Mouse (Mus musculus): ENCODE data around the gene 2900026A02Rik. TPM values are rescaled to one million over a fixed set of nuclear protein-coding genes. Genes with fewer than 3 reads are reported as not detected.
A peak's percentile ranks its signal among the peaks of the same experiment; 100 is the strongest.

The 2900026A02Rik gene
- polyA plus RNA-seq, 1 experiment from 2014 or later: 2.9 TPM

- H3K36me3 ChIP-seq: no peaks in the 10 kb centered on the region
- peaks cover 56% of the 10 kb centered on the region for H3K4me1 ChIP-seq
- peaks cover 16% of the 10 kb centered on the region; the same call in 1 of the 2 replicates for H3K27me3 ChIP-seq (ENCODE audit: low read depth, poor library complexity, severe bottlenecking)
- 23% methylated on average over 9 of the region's 9 CpGs for WGBS
- no peaks in the 10 kb centered on the region for H3K9me3 ChIP-seq (replicated peaks)
- H3K27ac ChIP-seq: 0 out of 2 replicates have a peak overlapping the region, but pooled peaks have one; percentile 4
- no peak for DNase-seq (ENCODE audit: low spot score)
- H3K4me3 ChIP-seq: no peak overlapping the region
These were observed 56.6 kb downstream of the 2900026A02Rik start for GRCm38 (mm10) chr5:113164448-113164847.

GRCm38 (mm10) chr5:113163116-113163515 is 57.9 kb downstream of the 2900026A02Rik start:
- peak overlapping the region; percentile 50 for H3K4me3 ChIP-seq
- peaks cover 16% of the 10 kb centered on the region; the same call in 1 of the 2 replicates for H3K27me3 ChIP-seq (ENCODE audit: low read depth, poor library complexity, severe bottlenecking)
- no peaks in the 10 kb centered on the region for H3K36me3 ChIP-seq
- H3K4me1 ChIP-seq: peaks cover 69% of the 10 kb centered on the region
- WGBS: under 1% methylated on average over 13 of the region's 13 CpGs
- peak overlapping the region; percentile 71; the same call in 1 of the 2 replicates for H3K27ac ChIP-seq
- H3K9me3 ChIP-seq (replicated peaks): no peaks in the 10 kb centered on the region
- peak; percentile 66 for DNase-seq (ENCODE audit: low spot score)

- H3K9me3 ChIP-seq (replicated peaks): no peaks in the 10 kb centered on the region
- H3K36me3 ChIP-seq: no peaks in the 10 kb centered on the region
- DNase-seq (ENCODE audit: low spot score): no peak
- peaks cover 16% of the 10 kb centered on the region; the same call in 1 of the 2 replicates for H3K27me3 ChIP-seq (ENCODE audit: low read depth, poor library complexity, severe bottlenecking)
- H3K4me3 ChIP-seq: peak overlapping the region; percentile 50
- WGBS: 18% methylated on average over 9 of the region's 9 CpGs
- 0 out of 2 replicates have a peak overlapping the region, but pooled peaks have one; percentile 71 for H3K27ac ChIP-seq
- peaks cover 73% of the 10 kb centered on the region for H3K4me1 ChIP-seq
These were observed 58.3 kb downstream of the 2900026A02Rik start for GRCm38 (mm10) chr5:113162699-113163098.

- H3K27ac ChIP-seq: no peak overlapping the region
- no peak for DNase-seq (ENCODE audit: low spot score)
- peaks cover 80% of the 10 kb centered on the region for H3K4me1 ChIP-seq
- no peaks in the 10 kb centered on the region for H3K36me3 ChIP-seq
- peaks cover 16% of the 10 kb centered on the region; the same call in 1 of the 2 replicates for H3K27me3 ChIP-seq (ENCODE audit: low read depth, poor library complexity, severe bottlenecking)
- H3K4me3 ChIP-seq: no peak overlapping the region
- H3K9me3 ChIP-seq (replicated peaks): no peaks in the 10 kb centered on the region
- WGBS: 92% methylated on average over 6 of the region's 6 CpGs
These were observed 59.5 kb downstream of the 2900026A02Rik start for GRCm38 (mm10) chr5:113161576-113161975.

GRCm38 (mm10) chr5:113160320-113160719 is 60.7 kb downstream of the 2900026A02Rik start:
- Histone ChIP-seq H3K27ac (peak overlapping the region; percentile 21; the same call in 1 of the 2 replicates), H3K36me3 (no peaks in the 10 kb centered on the region), H3K9me3 (replicated peaks) (no peaks in the 10 kb centered on the region), H3K4me1 (peaks cover 72% of the 10 kb centered on the region), H3K27me3 (ENCODE audit: low read depth, poor library complexity, severe bottlenecking) (peaks cover 16% of the 10 kb centered on the region; the same call in 1 of the 2 replicates), H3K4me3 (no peak overlapping the region)
- WGBS: 74% methylated on average over 10 of the region's 10 CpGs
- DNase-seq (ENCODE audit: low spot score): no peak

GRCm38 (mm10) chr5:113158759-113159355 is 62.2 kb downstream of the 2900026A02Rik start:
- Histone ChIP-seq H3K4me3 (no peak overlapping the region), H3K27ac (peak overlapping the region; percentile 71), H3K4me1 (peaks cover 58% of the 10 kb centered on the region), H3K27me3 (ENCODE audit: low read depth, poor library complexity, severe bottlenecking) (peaks cover 16% of the 10 kb centered on the region; the same call in 1 of the 2 replicates), H3K9me3 (replicated peaks) (no peaks in the 10 kb centered on the region), H3K36me3 (no peaks in the 10 kb centered on the region)
- DNase-seq (ENCODE audit: low spot score): no peak
- 11% methylated on average over 8 of the region's 8 CpGs for WGBS

GRCm38 (mm10) chr5:113157588-113157987 is 63.4 kb downstream of the 2900026A02Rik start:
- no peak for DNase-seq (ENCODE audit: low spot score)
- H3K27me3 ChIP-seq (ENCODE audit: low read depth, poor library complexity, severe bottlenecking): peaks cover 9% of the 10 kb centered on the region; the same call in 1 of the 2 replicates
- no peak overlapping the region for H3K4me3 ChIP-seq
- H3K36me3 ChIP-seq: no peaks in the 10 kb centered on the region
- no peaks in the 10 kb centered on the region for H3K9me3 ChIP-seq (replicated peaks)
- 51% methylated on average over 10 of the region's 10 CpGs for WGBS
- H3K4me1 ChIP-seq: peaks cover 58% of the 10 kb centered on the region
- H3K27ac ChIP-seq: peak overlapping the region; percentile 71

- peaks cover 56% of the 10 kb centered on the region for H3K4me1 ChIP-seq
- no peak for DNase-seq (ENCODE audit: low spot score)
- 81% methylated on average over 5 of the region's 5 CpGs for WGBS
- H3K4me3 ChIP-seq: no peak overlapping the region
- H3K36me3 ChIP-seq: no peaks in the 10 kb centered on the region
- peaks cover 6% of the 10 kb centered on the region; the same call in 1 of the 2 replicates for H3K27me3 ChIP-seq (ENCODE audit: low read depth, poor library complexity, severe bottlenecking)
- H3K27ac ChIP-seq: peak overlapping the region; percentile 71
- H3K9me3 ChIP-seq (replicated peaks): no peaks in the 10 kb centered on the region
These were observed 64.0 kb downstream of the 2900026A02Rik start for GRCm38 (mm10) chr5:113157006-113157405.

- Histone ChIP-seq H3K27me3 (ENCODE audit: low read depth, poor library complexity, severe bottlenecking) (no peaks in the 10 kb centered on the region), H3K36me3 (no peaks in the 10 kb centered on the region), H3K9me3 (replicated peaks) (no peaks in the 10 kb centered on the region), H3K27ac (no peak overlapping the region), H3K4me1 (peaks cover 56% of the 10 kb centered on the region), H3K4me3 (no peak overlapping the region)
- peak; percentile 90 for DNase-seq (ENCODE audit: low spot score)
- 6% methylated on average over 8 of the region's 8 CpGs for WGBS
These were observed 65.9 kb downstream of the 2900026A02Rik start for GRCm38 (mm10) chr5:113155133-113155532.

- Histone ChIP-seq H3K4me3 (no peak overlapping the region), H3K9me3 (replicated peaks) (no peaks in the 10 kb centered on the region), H3K27me3 (ENCODE audit: low read depth, poor library complexity, severe bottlenecking) (no peaks in the 10 kb centered on the region), H3K27ac (no peak overlapping the region), H3K4me1 (peaks cover 49% of the 10 kb centered on the region), H3K36me3 (no peaks in the 10 kb centered on the region)
- WGBS: 82% methylated on average over 5 of the region's 5 CpGs
- no peak for DNase-seq (ENCODE audit: low spot score)
These were observed 66.6 kb downstream of the 2900026A02Rik start for GRCm38 (mm10) chr5:113154441-113154840.

- 78% methylated on average over 5 of the region's 5 CpGs for WGBS
- Histone ChIP-seq H3K9me3 (replicated peaks) (no peaks in the 10 kb centered on the region), H3K27ac (peak overlapping the region; percentile 84), H3K27me3 (ENCODE audit: low read depth, poor library complexity, severe bottlenecking) (no peaks in the 10 kb centered on the region), H3K4me1 (peaks cover 47% of the 10 kb centered on the region), H3K4me3 (no peak overlapping the region), H3K36me3 (no peaks in the 10 kb centered on the region)
- no peak for DNase-seq (ENCODE audit: low spot score)
These were observed 67.6 kb downstream of the 2900026A02Rik start for GRCm38 (mm10) chr5:113153508-113153830.

GRCm38 (mm10) chr5:113152663-113153507 is 68.2 kb downstream of the 2900026A02Rik start:
- H3K4me1 ChIP-seq: peaks cover 45% of the 10 kb centered on the region
- WGBS: 72% methylated on average over 22 of the region's 22 CpGs
- DNase-seq (ENCODE audit: low spot score): no peak

GRCm38 (mm10) chr5:113151554-113152103 is 69.4 kb downstream of the 2900026A02Rik start:
- DNase-seq (ENCODE audit: low spot score): no peak
- H3K4me1 ChIP-seq: peaks cover 36% of the 10 kb centered on the region
- H3K36me3 ChIP-seq: no peaks in the 10 kb centered on the region
- H3K27me3 ChIP-seq (ENCODE audit: low read depth, poor library complexity, severe bottlenecking): no peaks in the 10 kb centered on the region
- WGBS: 76% methylated on average over 11 of the region's 11 CpGs
- H3K4me3 ChIP-seq: no peak overlapping the region
- no peaks in the 10 kb centered on the region for H3K9me3 ChIP-seq (replicated peaks)
- H3K27ac ChIP-seq: peak overlapping the region; percentile 84

More at GRCm38 (mm10) chr5:113152663-113153507, 68.2 kb downstream of the 2900026A02Rik start:
- H3K27ac ChIP-seq: peak overlapping the region; percentile 84
- no peaks in the 10 kb centered on the region for H3K36me3 ChIP-seq
- H3K4me3 ChIP-seq: no peak overlapping the region
- H3K9me3 ChIP-seq (replicated peaks): no peaks in the 10 kb centered on the region
- no peaks in the 10 kb centered on the region for H3K27me3 ChIP-seq (ENCODE audit: low read depth, poor library complexity, severe bottlenecking)
